Mouse (Mus musculus): Measurements from ENCODE around the gene Itga10. TPM values are rescaled to one million over a fixed set of nuclear protein-coding genes. Genes with fewer than 3 reads are reported as not detected.
"Not testable (repeated sequence)": the region's sequence is repeated elsewhere in the genome, so short reads cannot be mapped to it uniquely, and the experiment has no call there.

Gene Itga10
- polyA plus RNA-seq, 1 experiment from 2014 or later, result 0.24 TPM

- ATAC-seq (ENCODE audit: low read depth) (no peak), DNase-seq (no peak)
- Histone ChIP-seq H3K4me1 (replicated peaks) (peaks cover 22% of the 10 kb centered on the region), H3K27me3 (peaks cover 77% of the 10 kb centered on the region), H3K36me3 (no peaks in the 10 kb centered on the region), H3K9ac (no peak overlapping the region), H3K4me3 (replicated peaks) (no peak overlapping the region), H3K27ac (no peak overlapping the region), H3K4me2 (no peak overlapping the region), H3K9me3 (replicated peaks) (no peaks in the 10 kb centered on the region)
- 71% methylated on average over 3 of the region's 3 CpGs for WGBS (ENCODE audit: insufficient replicate concordance)
Measured at GRCm38 (mm10) chr3:96683496-96683895, 38.1 kb downstream of the Itga10 start.

GRCm38 (mm10) chr3:96684151-96684821 is 38.9 kb downstream of the Itga10 start:
- Histone ChIP-seq H3K36me3 (no peaks in the 10 kb centered on the region), H3K4me2 (peak overlapping the region; percentile 42), H3K4me3 (replicated peaks) (no peak overlapping the region; the same call in 1 of the 2 replicates), H3K9me3 (replicated peaks) (no peaks in the 10 kb centered on the region), H3K9ac (no peak overlapping the region), H3K27ac (no peak overlapping the region), H3K27me3 (peaks cover 74% of the 10 kb centered on the region), H3K4me1 (replicated peaks) (peaks cover 14% of the 10 kb centered on the region)
- DNase-seq (no peak), ATAC-seq (ENCODE audit: low read depth) (no peak)
- 37% methylated on average over 17 of the region's 17 CpGs for WGBS (ENCODE audit: insufficient replicate concordance)

- Histone ChIP-seq H3K27ac (no peak overlapping the region), H3K9ac (no peak overlapping the region), H3K4me2 (peak overlapping the region; percentile 42), H3K27me3 (peaks cover 74% of the 10 kb centered on the region), H3K4me1 (replicated peaks) (peaks cover 9% of the 10 kb centered on the region), H3K4me3 (replicated peaks) (peak overlapping the region; percentile 23; the same call in 1 of the 2 replicates), H3K36me3 (no peaks in the 10 kb centered on the region), H3K9me3 (replicated peaks) (no peaks in the 10 kb centered on the region)
- DNase-seq (no peak), ATAC-seq (ENCODE audit: low read depth) (no peak)
- WGBS (ENCODE audit: insufficient replicate concordance), result 16% methylated on average over 28 of the region's 28 CpGs
Measured at GRCm38 (mm10) chr3:96684822-96685156, 39.4 kb downstream of the Itga10 start.

GRCm38 (mm10) chr3:96686057-96686456 is 40.7 kb downstream of the Itga10 start:
- peaks cover 64% of the 10 kb centered on the region for H3K27me3 ChIP-seq
- H3K9me3 ChIP-seq (replicated peaks); H3K27ac ChIP-seq; H3K4me2 ChIP-seq; H3K36me3 ChIP-seq; H3K4me1 ChIP-seq (replicated peaks); H3K4me3 ChIP-seq (replicated peaks); DNase-seq; ATAC-seq (ENCODE audit: low read depth); H3K9ac ChIP-seq: not testable (repeated sequence)
- WGBS (ENCODE audit: insufficient replicate concordance), result 79% methylated on average over 5 of the region's 5 CpGs

GRCm38 (mm10) chr3:96688854-96689253 is 43.5 kb downstream of the Itga10 start:
- DNase-seq (no peak), ATAC-seq (ENCODE audit: low read depth) (no peak)
- Histone ChIP-seq H3K4me3 (replicated peaks) (no peak overlapping the region), H3K9ac (no peak overlapping the region), H3K36me3 (no peaks in the 10 kb centered on the region), H3K4me1 (replicated peaks) (no peaks in the 10 kb centered on the region), H3K27ac (no peak overlapping the region), H3K9me3 (replicated peaks) (no peaks in the 10 kb centered on the region), H3K4me2 (no peak overlapping the region), H3K27me3 (peaks cover 43% of the 10 kb centered on the region)
- WGBS (ENCODE audit: insufficient replicate concordance), result 60% methylated on average over 11 of the region's 11 CpGs

- H3K4me1 ChIP-seq (replicated peaks), result no peaks in the 10 kb centered on the region
- no peaks in the 10 kb centered on the region for H3K36me3 ChIP-seq
- DNase-seq (no peak), ATAC-seq (ENCODE audit: low read depth) (no peak)
- no peaks in the 10 kb centered on the region for H3K9me3 ChIP-seq (replicated peaks)
- whole genome bisulfite sequencing (ENCODE audit: insufficient replicate concordance), result 53% methylated on average over 3 of the region's 3 CpGs
- no peak overlapping the region for H3K4me2 ChIP-seq
- no peak overlapping the region for H3K27ac ChIP-seq
- H3K27me3 ChIP-seq, result peaks cover 29% of the 10 kb centered on the region
- no peak overlapping the region for H3K4me3 ChIP-seq (replicated peaks)
- H3K9ac ChIP-seq, result no peak overlapping the region
Measured at GRCm38 (mm10) chr3:96690298-96690697, 44.9 kb downstream of the Itga10 start.

GRCm38 (mm10) chr3:96692506-96692905 is 47.1 kb downstream of the Itga10 start:
- H3K9ac ChIP-seq, result no peak overlapping the region
- no peaks in the 10 kb centered on the region for H3K36me3 ChIP-seq
- WGBS (ENCODE audit: insufficient replicate concordance), result 24% methylated on average over 3 of the region's 3 CpGs
- DNase-seq (no peak), ATAC-seq (ENCODE audit: low read depth) (no peak)
- H3K4me1 ChIP-seq (replicated peaks), result peaks cover 12% of the 10 kb centered on the region
- H3K9me3 ChIP-seq (replicated peaks), result no peaks in the 10 kb centered on the region
- peaks cover 13% of the 10 kb centered on the region for H3K27me3 ChIP-seq
- H3K27ac ChIP-seq, result no peak overlapping the region
- no peak overlapping the region for H3K4me2 ChIP-seq
- H3K4me3 ChIP-seq (replicated peaks), result no peak overlapping the region

- no peaks in the 10 kb centered on the region for H3K36me3 ChIP-seq
- ATAC-seq (ENCODE audit: low read depth) (no peak), DNase-seq (no peak)
- peaks cover 19% of the 10 kb centered on the region for H3K4me1 ChIP-seq (replicated peaks)
- H3K27me3 ChIP-seq, result peaks cover 11% of the 10 kb centered on the region; the same call in 1 of the 2 replicates
- H3K4me2 ChIP-seq, result no peak overlapping the region
- no peaks in the 10 kb centered on the region for H3K9me3 ChIP-seq (replicated peaks)
- no peak overlapping the region for H3K27ac ChIP-seq
- H3K4me3 ChIP-seq (replicated peaks), result no peak overlapping the region
- WGBS (ENCODE audit: insufficient replicate concordance), result 65% methylated on average over 1 of the region's 1 CpGs
- H3K9ac ChIP-seq, result no peak overlapping the region
Measured at GRCm38 (mm10) chr3:96693579-96693978, 48.2 kb downstream of the Itga10 start.

GRCm38 (mm10) chr3:96696198-96696765 is 50.9 kb downstream of the Itga10 start, which contains the start of gene Pias3:
Gene Pias3 (plus strand): TSS chr3:96696384.
- Histone ChIP-seq H3K36me3 (peaks cover 8% of the 10 kb centered on the region; the same call in 1 of the 2 replicates), H3K4me1 (replicated peaks) (peaks cover 19% of the 10 kb centered on the region), H3K4me3 (replicated peaks) (peak within 1 kb of the TSS; percentile 85), H3K9ac (peak within 1 kb of the TSS; percentile 84), H3K27ac (peak within 1 kb of the TSS; percentile 84), H3K4me2 (peak within 1 kb of the TSS; percentile 97), H3K27me3 (peaks cover 3% of the 10 kb centered on the region; the same call in 1 of the 2 replicates), H3K9me3 (replicated peaks) (no peaks in the 10 kb centered on the region)
- ATAC-seq (ENCODE audit: low read depth) (peak; percentile 81), DNase-seq (peak; percentile 77)
- under 1% methylated on average over 35 of the region's 35 CpGs for WGBS (ENCODE audit: insufficient replicate concordance)

- H3K27me3 ChIP-seq, result peaks cover 3% of the 10 kb centered on the region; the same call in 1 of the 2 replicates
- peaks cover 16% of the 10 kb centered on the region; the same call in 1 of the 2 replicates for H3K36me3 ChIP-seq
- DNase-seq (peak; percentile 84), ATAC-seq (ENCODE audit: low read depth) (peak; percentile 90)
- H3K9ac ChIP-seq, result peak overlapping the region; percentile 84
- peak overlapping the region; percentile 84 for H3K27ac ChIP-seq
- under 1% methylated on average over 84 of the region's 85 CpGs for WGBS (ENCODE audit: insufficient replicate concordance)
- peak overlapping the region; percentile 97 for H3K4me2 ChIP-seq
- H3K4me1 ChIP-seq (replicated peaks), result peaks cover 19% of the 10 kb centered on the region
- no peaks in the 10 kb centered on the region for H3K9me3 ChIP-seq (replicated peaks)
- peak overlapping the region; percentile 85 for H3K4me3 ChIP-seq (replicated peaks)
Measured at GRCm38 (mm10) chr3:96696766-96697732, 51.7 kb downstream of the Itga10 start.
